Mouse (Mus musculus) forebrain, embryonic 12.5 days (tissue): ENCODE data around the gene Serpina3b. TPM values are rescaled to one million over a fixed set of nuclear protein-coding genes. Genes with fewer than 3 reads are reported as not detected.

ENCODE experiments used
- ATAC-seq: fragments of 200-750 bp; cut with Nextera tagmentation; 2 replicates; pipeline ENCODE4 v1.8.0; 2017; ENCODE audit warnings: moderate TSS enrichment; ENCODE audit not compliant: low FRiP score
- H3K27ac ChIP-seq: fragments of 300-500 bp; sonication (generic); 2 replicates; pipeline ENCODE4 v1.5.1; 2016; ENCODE audit warnings: mild to moderate bottlenecking
- H3K27me3 ChIP-seq: fragments of 300-500 bp; sonication (generic); 2 replicates; pipeline ENCODE4 v1.6.1; 2016; ENCODE audit warnings: mild to moderate bottlenecking
- H3K36me3 ChIP-seq: fragments of 300-500 bp; sonication (generic); replicated peaks from 2 replicates; pipeline ENCODE4 v1.6.1; 2016; ENCODE audit warnings: mild to moderate bottlenecking
- H3K4me1 ChIP-seq: fragments of 300-500 bp; sonication (generic); 2 replicates; pipeline ENCODE4 v1.6.1; 2016
- H3K4me2 ChIP-seq: fragments of 300-500 bp; sonication (generic); 2 replicates; pipeline ENCODE4 v1.6.1; 2016; ENCODE audit warnings: mild to moderate bottlenecking, moderate library complexity
- H3K4me3 ChIP-seq: fragments of 300-500 bp; sonication (generic); replicated peaks from 2 replicates; pipeline ENCODE4 v1.5.1; 2016; ENCODE audit warnings: mild to moderate bottlenecking
- H3K9ac ChIP-seq: fragments of 300-500 bp; sonication (generic); 2 replicates; pipeline ENCODE4 v1.6.1; 2016; ENCODE audit warnings: mild to moderate bottlenecking
- H3K9me3 ChIP-seq: fragments of 300-500 bp; sonication (generic); 2 replicates; pipeline ENCODE4 v1.6.1; 2016
- WGBS: fragments of 180-500 bp; shearing (Covaris S2); methylation state at CpG from one replicate; pipeline ENCODE4 v1.1.7; 2016; 5-methylcytosine and 5-hydroxymethylcytosine counted together
- polyA plus RNA-seq: library from polyadenylated mRNA; unstranded; fragments of >200 nt; fragmentation: Nextera tagmentation; extraction: Ambion mirVana; gene quantifications from 2 replicates; pipeline ENCODE4 v1.2.1, GENCODE M21; 2016

Gene Serpina3b
- polyA plus RNA-seq, 1 experiment from 2014 or later: not detected

DNA sequence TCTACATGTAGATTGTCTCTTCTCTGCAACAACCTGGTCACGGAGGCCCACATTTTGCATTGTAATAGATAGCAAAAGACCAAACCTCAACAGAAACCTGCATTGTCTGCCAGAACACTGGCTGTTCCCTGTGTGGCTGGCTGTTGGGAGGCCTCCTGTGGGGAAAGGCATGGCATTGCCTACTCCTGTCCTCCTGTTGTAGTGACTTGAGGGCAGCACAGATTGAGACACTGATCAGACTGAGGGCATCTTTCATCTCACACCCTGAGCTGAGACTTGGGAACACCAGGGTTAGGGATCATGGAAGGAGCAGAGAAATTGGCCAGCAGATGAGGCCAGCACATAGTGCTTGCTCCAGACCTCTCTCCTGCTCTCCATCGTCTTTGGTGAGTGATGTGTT is 10.4 kb downstream of the Serpina3b start:
- no peaks in the 10 kb centered on the region for H3K4me1 ChIP-seq
- WGBS: 93% methylated on average over 2 of the region's 2 CpGs
- ATAC-seq: no peak
- H3K27me3 ChIP-seq: no peaks in the 10 kb centered on the region
- no peak overlapping the region for H3K9ac ChIP-seq
- H3K4me3 ChIP-seq: no peak overlapping the region
- H3K9me3 ChIP-seq: no peaks in the 10 kb centered on the region
- no peak overlapping the region for H3K4me2 ChIP-seq
- H3K27ac ChIP-seq: no peak overlapping the region
- no peaks in the 10 kb centered on the region for H3K36me3 ChIP-seq

DNA sequence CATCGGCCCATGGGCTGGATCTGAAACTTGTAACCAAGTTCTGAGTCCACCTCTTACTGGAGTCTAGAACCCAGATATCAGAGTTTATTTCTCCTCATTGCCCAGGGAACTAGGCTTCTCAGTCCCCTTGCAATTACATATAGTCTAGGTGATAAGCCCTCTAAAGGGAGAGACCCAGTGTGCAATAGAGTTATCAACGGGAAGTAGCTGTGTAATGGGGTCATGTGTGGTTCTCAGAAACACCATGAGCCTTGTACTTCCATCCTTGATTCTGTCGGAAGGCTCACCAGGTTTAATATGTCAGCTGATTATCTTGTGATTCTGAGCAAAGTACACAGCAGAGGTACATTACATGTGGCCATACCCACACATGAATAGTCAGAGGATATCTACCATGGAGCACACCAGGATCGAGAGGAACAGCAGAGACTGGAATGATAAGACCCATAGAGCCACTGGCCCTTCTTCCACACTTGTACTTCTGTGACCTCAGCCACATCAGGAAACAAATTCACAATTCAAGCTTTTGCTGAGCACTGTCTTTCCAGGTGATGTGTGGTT is 12.8 kb downstream of the Serpina3b start:
- Histone ChIP-seq H3K36me3 (no peaks in the 10 kb centered on the region), H3K9ac (no peak overlapping the region), H3K9me3 (no peaks in the 10 kb centered on the region), H3K27me3 (no peaks in the 10 kb centered on the region), H3K27ac (no peak overlapping the region), H3K4me3 (no peak overlapping the region), H3K4me1 (no peaks in the 10 kb centered on the region), H3K4me2 (no peak overlapping the region)
- 93% methylated on average over 4 of the region's 4 CpGs for WGBS
- ATAC-seq: no peak

DNA sequence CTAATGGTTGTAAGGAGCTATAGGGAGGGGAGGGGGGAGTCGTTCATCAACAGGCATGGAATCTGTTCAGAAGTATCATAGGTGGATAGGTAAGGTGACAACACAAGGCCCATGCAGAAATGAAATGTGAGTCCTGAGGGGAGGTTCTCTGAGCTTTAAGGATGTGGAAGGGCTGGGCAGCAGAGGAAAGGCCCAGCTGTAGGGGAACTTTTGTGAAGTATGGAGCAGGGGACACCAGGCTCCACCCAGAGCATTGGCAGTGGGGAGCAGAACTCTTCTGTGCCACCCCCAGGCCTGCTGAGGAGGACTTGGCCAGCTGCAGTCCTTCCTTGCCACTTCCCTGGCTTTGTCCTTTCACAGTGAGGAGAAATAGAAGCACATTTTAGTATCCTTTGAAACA is 13.7 kb downstream of the Serpina3b start:
- ATAC-seq: no peak
- Histone ChIP-seq H3K9ac (no peak overlapping the region), H3K27me3 (no peaks in the 10 kb centered on the region), H3K36me3 (no peaks in the 10 kb centered on the region), H3K4me2 (no peak overlapping the region), H3K27ac (no peak overlapping the region), H3K9me3 (no peaks in the 10 kb centered on the region), H3K4me3 (no peak overlapping the region), H3K4me1 (no peaks in the 10 kb centered on the region)
- 93% methylated on average over 1 of the region's 1 CpGs for WGBS

GRCm38 (mm10) chr12:104142427-104142826 is 14.6 kb downstream of the Serpina3b start:
- no peaks in the 10 kb centered on the region for H3K4me1 ChIP-seq

DNA sequence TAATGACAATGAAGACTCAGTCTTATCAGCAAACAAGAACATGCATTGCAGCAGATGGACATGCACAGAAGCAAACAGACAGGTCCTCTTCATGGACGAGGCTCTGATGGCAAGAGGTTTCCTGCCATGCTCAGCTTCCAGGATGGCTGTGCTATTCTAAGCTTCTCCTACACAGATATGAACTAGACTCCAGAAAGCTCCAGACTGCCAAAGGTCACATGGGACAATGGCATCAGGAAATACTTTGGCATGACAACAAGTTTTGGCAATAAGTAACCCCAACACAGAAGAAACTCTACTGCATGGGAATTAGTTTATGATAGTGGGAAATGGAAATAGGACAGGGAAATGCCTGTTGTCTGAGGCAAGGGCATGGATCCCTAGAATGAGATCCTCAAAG is 15.5 kb downstream of the Serpina3b start:
- no peak for ATAC-seq
- Histone ChIP-seq H3K27ac (no peak overlapping the region), H3K9ac (no peak overlapping the region), H3K9me3 (no peaks in the 10 kb centered on the region), H3K4me1 (no peaks in the 10 kb centered on the region), H3K36me3 (no peaks in the 10 kb centered on the region), H3K4me3 (no peak overlapping the region), H3K27me3 (no peaks in the 10 kb centered on the region), H3K4me2 (no peak overlapping the region)
- 81% methylated on average over 1 of the region's 1 CpGs for WGBS

More at GRCm38 (mm10) chr12:104142427-104142826, 14.6 kb downstream of the Serpina3b start:
- ATAC-seq: no peak
- Histone ChIP-seq H3K9me3 (no peaks in the 10 kb centered on the region), H3K4me2 (no peak overlapping the region), H3K27ac (no peak overlapping the region), H3K27me3 (no peaks in the 10 kb centered on the region), H3K36me3 (no peaks in the 10 kb centered on the region), H3K4me3 (no peak overlapping the region), H3K9ac (no peak overlapping the region)
- WGBS: 73% methylated on average over 1 of the region's 1 CpGs

- H3K4me1 ChIP-seq: no peaks in the 10 kb centered on the region
- no peak for ATAC-seq
- H3K9me3 ChIP-seq: no peaks in the 10 kb centered on the region
- no peak overlapping the region for H3K27ac ChIP-seq
- H3K9ac ChIP-seq: no peak overlapping the region
- H3K4me3 ChIP-seq: no peak overlapping the region
- H3K27me3 ChIP-seq: no peaks in the 10 kb centered on the region
- H3K4me2 ChIP-seq: no peak overlapping the region
- H3K36me3 ChIP-seq: no peaks in the 10 kb centered on the region
- 86% methylated on average over 2 of the region's 2 CpGs for WGBS
These were observed 17.8 kb downstream of the Serpina3b start for GRCm38 (mm10) chr12:104145571-104145970.

GRCm38 (mm10) chr12:104151989-104152388 is 24.2 kb downstream of the Serpina3b start:
- no peak overlapping the region for H3K4me3 ChIP-seq
- no peak overlapping the region for H3K9ac ChIP-seq
- no peak overlapping the region for H3K4me2 ChIP-seq
- H3K36me3 ChIP-seq: no peaks in the 10 kb centered on the region
- ATAC-seq: no peak
- 89% methylated on average over 2 of the region's 2 CpGs for WGBS
- H3K27me3 ChIP-seq: no peaks in the 10 kb centered on the region
- H3K27ac ChIP-seq: no peak overlapping the region
- H3K4me1 ChIP-seq: no peaks in the 10 kb centered on the region
- H3K9me3 ChIP-seq: no peaks in the 10 kb centered on the region

GRCm38 (mm10) chr12:104153041-104153645 is 25.3 kb downstream of the Serpina3b start:
- no peak for ATAC-seq
- WGBS: 88% methylated on average over 3 of the region's 3 CpGs
- no peaks in the 10 kb centered on the region for H3K4me1 ChIP-seq
- H3K4me2 ChIP-seq: no peak overlapping the region
- no peaks in the 10 kb centered on the region for H3K9me3 ChIP-seq
- no peaks in the 10 kb centered on the region for H3K27me3 ChIP-seq
- no peak overlapping the region for H3K4me3 ChIP-seq
- H3K9ac ChIP-seq: no peak overlapping the region
- H3K27ac ChIP-seq: no peak overlapping the region
- H3K36me3 ChIP-seq: no peaks in the 10 kb centered on the region

GRCm38 (mm10) chr12:104153656-104154055 is 25.9 kb downstream of the Serpina3b start, which contains the start of gene Serpina3c:
Serpina3c (minus strand) TSS chr12:104153870.
- no peak for ATAC-seq
- no peaks in the 10 kb centered on the region for H3K9me3 ChIP-seq
- no peaks in the 10 kb centered on the region for H3K36me3 ChIP-seq
- no peak within 1 kb of the TSS for H3K27ac ChIP-seq
- H3K4me2 ChIP-seq: no peak within 1 kb of the TSS
- H3K27me3 ChIP-seq: no peaks in the 10 kb centered on the region
- no peak within 1 kb of the TSS for H3K4me3 ChIP-seq
- H3K9ac ChIP-seq: no peak within 1 kb of the TSS
- 89% methylated on average over 2 of the region's 2 CpGs for WGBS
- H3K4me1 ChIP-seq: no peaks in the 10 kb centered on the region

- no peak overlapping the region for H3K9ac ChIP-seq
- no peak overlapping the region for H3K27ac ChIP-seq
- ATAC-seq: no peak
- no peaks in the 10 kb centered on the region for H3K9me3 ChIP-seq
- H3K4me1 ChIP-seq: no peaks in the 10 kb centered on the region
- H3K27me3 ChIP-seq: no peaks in the 10 kb centered on the region
- H3K36me3 ChIP-seq: no peaks in the 10 kb centered on the region
- H3K4me3 ChIP-seq: no peak overlapping the region
- 74% methylated on average over 3 of the region's 3 CpGs for WGBS
- H3K4me2 ChIP-seq: no peak overlapping the region
These were observed 47.0 kb downstream of the Serpina3b start for GRCm38 (mm10) chr12:104174747-104175146.

- H3K4me2 ChIP-seq: no peak overlapping the region
- H3K4me1 ChIP-seq: no peaks in the 10 kb centered on the region
- H3K9ac ChIP-seq: no peak overlapping the region
- ATAC-seq: no peak
- H3K27ac ChIP-seq: no peak overlapping the region
- 76% methylated on average over 3 of the region's 3 CpGs for WGBS
- H3K4me3 ChIP-seq: no peak overlapping the region
- no peaks in the 10 kb centered on the region for H3K27me3 ChIP-seq
- H3K36me3 ChIP-seq: no peaks in the 10 kb centered on the region
- H3K9me3 ChIP-seq: no peaks in the 10 kb centered on the region
These were observed 47.8 kb downstream of the Serpina3b start for GRCm38 (mm10) chr12:104175636-104176035.

- ATAC-seq: no peak
- H3K4me3 ChIP-seq: no peak overlapping the region
- H3K27ac ChIP-seq: no peak overlapping the region
- H3K27me3 ChIP-seq: no peaks in the 10 kb centered on the region
- H3K9ac ChIP-seq: no peak overlapping the region
- no peaks in the 10 kb centered on the region for H3K36me3 ChIP-seq
- H3K9me3 ChIP-seq: no peaks in the 10 kb centered on the region
- H3K4me1 ChIP-seq: no peaks in the 10 kb centered on the region
- H3K4me2 ChIP-seq: no peak overlapping the region
These were observed 50.8 kb downstream of the Serpina3b start for GRCm38 (mm10) chr12:104178577-104178976.

DNA sequence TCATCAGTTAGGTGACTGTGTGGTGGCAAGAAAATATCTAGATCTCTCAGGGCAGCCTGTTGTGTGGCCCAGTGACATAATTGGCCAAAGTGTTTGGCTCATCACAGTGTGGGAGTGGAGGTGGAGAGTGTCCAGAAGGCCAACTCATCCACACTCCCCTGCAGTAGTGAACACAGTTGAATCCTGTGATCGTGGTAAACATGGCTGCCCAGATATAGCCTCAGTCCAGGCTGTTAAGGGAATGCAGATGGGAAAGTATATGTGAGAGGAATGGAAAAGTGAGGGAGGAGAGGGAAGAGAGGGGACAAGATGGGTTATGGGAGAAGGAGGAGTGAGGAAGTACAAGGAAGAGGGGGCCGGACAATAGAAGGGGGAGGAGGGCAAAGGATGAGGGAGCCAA is 51.2 kb downstream of the Serpina3b start:
- Histone ChIP-seq H3K4me3 (no peak overlapping the region), H3K9ac (no peak overlapping the region), H3K27me3 (no peaks in the 10 kb centered on the region), H3K9me3 (no peaks in the 10 kb centered on the region), H3K4me1 (no peaks in the 10 kb centered on the region), H3K4me2 (no peak overlapping the region), H3K27ac (no peak overlapping the region), H3K36me3 (no peaks in the 10 kb centered on the region)
- no peak for ATAC-seq
- WGBS: 71% methylated on average over 2 of the region's 2 CpGs
